Mouse (Mus musculus) gastrocnemius, adult 2 months (tissue): ENCODE results near the gene Rere. TPM values are rescaled to one million over a fixed set of nuclear protein-coding genes. Genes with fewer than 3 reads are reported as not detected.
A peak's percentile ranks its signal among the peaks of the same experiment; 100 is the strongest.
"Not testable (repeated sequence)": the region's sequence is repeated elsewhere in the genome, so short reads cannot be mapped to it uniquely, and the experiment has no call there.

ENCODE experiments used
- DNase-seq: peaks from one replicate; pipeline ENCODE4 v3.0.0; 2022
- H3K27ac ChIP-seq: fragments of 200-600 bp; 2 replicates; pipeline ENCODE4 v1.8.1; 2022; ENCODE audit warnings: mild to moderate bottlenecking
- H3K4me3 ChIP-seq: fragments of 200-600 bp; 2 replicates; pipeline ENCODE4 v1.8.1; 2022; ENCODE audit warnings: mild to moderate bottlenecking, moderate library complexity
- CTCF ChIP-seq: fragments of 200-600 bp; IDR thresholded peaks from 2 replicates; pipeline ENCODE4 v1.8.1; 2022; ENCODE audit warnings: antibody characterized with exemption, mild to moderate bottlenecking, moderate library complexity
- intact Hi-C: fragments of 180-260 bp; cut with DNase I; formaldehyde crosslinking; loops from one replicate; pipeline ENCODE4 v1.15.1; 2025
- total RNA-seq, 2 experiments: library from RNA; stranded (reverse); gene quantifications; 2 replicates each; pipeline ENCODE4 v1.2.3; 2021

Rere gene
- total RNA-seq, 2 experiments from 2014 or later: 71.3 to 95.7 TPM

GRCm38 (mm10) chr4:150258388-150258787 is 23.1 kb upstream of the Rere start:
- no peak for DNase-seq
- no peak for TF ChIP-seq CTCF
- Histone ChIP-seq H3K4me3 (no peak overlapping the region), H3K27ac (no peak overlapping the region)
- intact Hi-C loops: no loop called here

DNA sequence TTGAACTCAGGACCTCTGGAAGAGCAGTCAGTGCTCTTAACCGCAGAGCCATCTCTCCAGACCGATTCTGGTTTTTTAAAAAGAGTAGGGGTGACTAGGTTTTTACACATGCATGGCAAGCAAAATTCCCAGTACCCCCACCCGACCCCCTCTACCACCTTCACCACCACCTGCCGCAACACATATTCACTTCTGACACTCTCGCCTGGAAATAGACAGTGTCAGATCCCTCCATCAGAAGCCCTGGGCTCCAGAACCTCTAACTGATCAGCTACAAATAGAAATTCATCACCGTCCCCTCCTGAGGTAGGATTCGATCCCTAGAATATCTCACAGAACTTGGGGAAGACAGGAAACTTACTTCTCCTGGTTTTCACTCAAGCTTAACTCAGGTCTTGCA is 21.9 kb upstream of the Rere start:
- Histone ChIP-seq H3K4me3 (no peak overlapping the region), H3K27ac (no peak overlapping the region)
- TF ChIP-seq CTCF: no peak
- intact Hi-C loops: no loop called here
- DNase-seq: no peak

- no peak for DNase-seq
- intact Hi-C loops: loop anchor here (5.0 kb wide), 1 partner anchor 77 kb away; no protein-coding TSS in a partner anchor
- no peak overlapping the region for H3K4me3 ChIP-seq
- TF ChIP-seq CTCF: no peak
- H3K27ac ChIP-seq: no peak overlapping the region
These were observed 21.3 kb upstream of the Rere start for GRCm38 (mm10) chr4:150260111-150260510.

DNA sequence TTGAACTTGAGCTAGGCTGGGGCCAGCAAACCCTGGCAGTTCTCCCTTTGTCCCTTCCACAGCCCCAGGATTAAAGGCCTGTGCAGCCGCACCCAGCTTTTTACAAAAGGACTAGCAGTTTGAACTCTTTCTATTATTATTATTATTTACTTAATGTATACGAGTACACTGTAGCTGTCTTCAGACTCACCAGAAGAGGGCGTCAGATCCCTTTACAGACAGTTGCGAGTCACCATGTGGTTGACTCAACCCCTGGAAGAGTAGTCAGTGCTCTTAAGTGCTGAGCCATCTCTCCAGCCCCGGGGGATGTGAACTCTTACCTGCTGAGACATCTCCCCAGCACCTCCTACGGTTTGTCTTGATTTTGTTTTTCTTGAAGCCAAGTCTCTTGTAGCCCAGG is 20.7 kb upstream of the Rere start:
- Histone ChIP-seq H3K4me3 (no peak overlapping the region), H3K27ac (no peak overlapping the region)
- TF ChIP-seq CTCF: peak; percentile 46
- intact Hi-C loops: loop anchor here (5.0 kb wide), 1 partner anchor 77 kb away; no protein-coding TSS in a partner anchor
- DNase-seq: no peak

- TF ChIP-seq CTCF: no peak
- no peak for DNase-seq
- intact Hi-C loops: loop anchor here (5.0 kb wide), 1 partner anchor 75 kb away; no protein-coding TSS in a partner anchor
- Histone ChIP-seq H3K4me3 (no peak overlapping the region), H3K27ac (no peak overlapping the region)
These were observed 19.1 kb upstream of the Rere start for GRCm38 (mm10) chr4:150262301-150262700.

DNA sequence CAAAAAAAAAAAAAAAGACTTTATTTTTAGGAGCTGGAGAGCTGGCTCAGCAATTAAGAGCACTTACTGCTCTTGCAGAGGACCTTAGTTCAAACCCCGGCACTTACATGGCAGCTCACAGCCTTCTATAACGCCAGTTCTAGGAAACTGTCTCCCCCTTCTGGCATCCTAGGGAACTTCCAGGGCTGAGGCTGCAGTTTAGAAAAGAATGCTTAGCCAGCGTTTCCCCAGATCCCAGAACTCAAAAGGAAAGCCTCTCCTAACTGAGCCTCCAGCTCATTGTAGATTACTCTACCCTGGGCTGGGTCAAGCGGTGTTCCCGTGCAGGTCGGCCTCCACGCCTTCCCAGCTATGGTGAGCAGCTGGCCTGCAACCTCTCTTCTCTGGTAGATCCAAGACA is 16.5 kb upstream of the Rere start:
- peak; percentile 58 for TF ChIP-seq CTCF
- peak; percentile 25 for DNase-seq
- H3K4me3 ChIP-seq: no peak overlapping the region
- intact Hi-C loops: loop anchor here (5.0 kb wide), 1 partner anchor 72 kb away; no protein-coding TSS in a partner anchor
- H3K27ac ChIP-seq: no peak overlapping the region

- Histone ChIP-seq H3K4me3 (no peak overlapping the region), H3K27ac (no peak overlapping the region)
- intact Hi-C loops: no loop called here
- TF ChIP-seq CTCF: no peak
- DNase-seq: peak; percentile 17
These were observed 16.0 kb upstream of the Rere start for GRCm38 (mm10) chr4:150265471-150265870.

DNA sequence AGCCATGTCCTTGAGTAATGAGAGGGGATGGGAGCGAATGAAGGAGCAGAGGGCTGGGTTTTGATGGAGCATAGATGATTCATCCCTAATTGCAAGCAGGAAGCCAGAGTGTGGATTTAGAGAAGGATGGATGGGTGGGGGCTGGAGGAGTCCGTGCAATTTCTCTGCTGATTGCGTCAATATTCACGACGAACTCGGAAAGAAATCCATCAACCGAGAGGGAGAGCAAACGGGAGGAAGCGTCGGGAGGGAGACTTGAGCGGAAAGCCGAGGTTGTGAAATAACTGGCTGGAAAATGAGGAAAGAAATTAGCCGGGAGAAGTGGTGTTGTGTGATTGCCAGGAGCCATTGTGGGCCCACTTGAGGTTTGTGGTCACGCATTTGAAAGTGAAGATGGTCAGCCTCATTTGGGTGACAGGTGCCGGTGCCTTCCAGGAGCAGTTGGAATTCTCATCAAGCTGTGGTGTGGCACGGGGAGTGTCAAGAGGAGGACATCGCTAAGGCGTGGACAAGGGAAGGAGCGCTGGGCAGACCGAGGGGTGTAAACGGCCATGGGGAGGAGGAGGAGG is 14.7 kb upstream of the Rere start:
- no peak for TF ChIP-seq CTCF
- peak; percentile 43 for DNase-seq
- Histone ChIP-seq H3K4me3 (no peak overlapping the region), H3K27ac (peak overlapping the region; percentile 48)
- intact Hi-C loops: no loop called here

DNA sequence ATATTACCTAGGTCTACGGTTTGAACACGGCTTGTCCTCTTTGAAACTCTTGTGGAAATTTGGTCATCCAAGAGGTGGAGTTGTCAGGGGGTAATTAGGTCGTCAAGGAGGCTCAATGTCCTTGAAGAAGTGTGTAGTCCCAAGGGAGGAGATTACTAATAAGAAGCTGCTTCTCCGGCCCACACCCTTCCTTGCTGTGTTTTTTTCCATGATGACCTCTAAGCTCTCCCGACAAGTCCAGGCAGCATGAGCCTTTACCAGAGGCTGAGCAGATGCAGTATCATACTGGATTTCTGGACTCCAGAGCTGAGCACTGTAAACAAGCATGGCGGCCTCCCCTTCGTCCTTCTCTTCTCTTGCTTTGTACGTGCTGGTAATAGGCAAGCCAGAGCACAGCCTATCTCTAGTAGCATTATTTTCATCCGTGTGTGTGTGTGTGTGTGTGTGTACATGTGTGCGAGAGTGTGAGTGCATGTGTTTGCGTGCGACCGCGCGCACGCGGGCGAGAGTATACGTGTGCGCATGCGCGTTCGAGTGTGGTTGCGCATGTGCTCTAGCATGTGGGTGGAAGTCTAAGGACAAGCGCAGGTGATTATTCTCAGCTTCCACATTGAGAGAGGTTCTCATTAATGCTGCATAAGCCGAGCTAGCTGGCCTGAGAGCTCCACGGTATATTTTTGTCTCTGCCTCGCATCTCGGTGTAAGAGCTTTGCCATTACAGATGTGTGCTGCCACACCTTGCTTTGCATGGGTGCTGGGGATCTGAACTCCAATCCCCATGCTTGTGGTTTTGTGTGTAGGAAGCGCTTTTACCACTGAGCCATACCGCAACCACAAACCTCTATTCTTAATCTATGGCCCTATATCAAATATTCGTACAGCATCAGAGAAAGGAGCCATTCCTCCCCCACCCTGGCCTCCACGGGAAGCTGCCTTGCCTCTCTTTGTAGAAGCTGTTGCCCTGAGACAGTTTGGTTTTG is 12.5 kb upstream of the Rere start:
- Histone ChIP-seq H3K4me3 (no peak overlapping the region), H3K27ac (0 out of 2 replicates have a peak overlapping the region, but pooled peaks have one; percentile 16)
- intact Hi-C loops: no loop called here
- no peak for TF ChIP-seq CTCF
- peak; percentile 11 for DNase-seq

DNA sequence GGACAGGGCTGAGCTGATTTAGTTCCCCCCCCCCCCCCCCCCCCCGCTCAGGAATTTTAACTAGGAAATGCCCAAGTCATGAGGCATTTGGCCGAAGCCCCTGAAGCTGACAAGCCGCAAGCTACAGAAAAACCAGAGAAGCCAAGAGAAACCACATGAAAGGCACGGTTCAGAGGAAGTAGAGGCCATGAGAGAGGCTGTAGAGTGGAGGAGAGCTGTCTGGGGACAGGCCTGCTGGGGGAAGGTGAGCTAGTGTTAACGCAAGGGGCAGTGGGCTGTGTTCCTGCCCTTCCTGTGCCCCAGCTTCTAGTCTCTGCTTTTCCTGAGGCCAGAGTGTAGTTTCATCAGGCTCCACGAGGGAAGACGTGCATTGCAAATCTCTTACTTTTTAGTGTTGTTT is 11.8 kb upstream of the Rere start:
- Histone ChIP-seq H3K27ac (no peak overlapping the region), H3K4me3 (no peak overlapping the region)
- peak; percentile 9 for DNase-seq
- intact Hi-C loops: no loop called here
- TF ChIP-seq CTCF: no peak

GRCm38 (mm10) chr4:150270718-150271117 is 10.7 kb upstream of the Rere start:
- H3K4me3 ChIP-seq, intact Hi-C loops, H3K27ac ChIP-seq, DNase-seq: not testable (repeated sequence)

GRCm38 (mm10) chr4:150272725-150273124 is 8.7 kb upstream of the Rere start:
- Histone ChIP-seq H3K4me3 (no peak overlapping the region), H3K27ac (peak overlapping the region; percentile 61)
- TF ChIP-seq CTCF: no peak
- intact Hi-C loops: no loop called here
- peak; percentile 34 for DNase-seq

DNA sequence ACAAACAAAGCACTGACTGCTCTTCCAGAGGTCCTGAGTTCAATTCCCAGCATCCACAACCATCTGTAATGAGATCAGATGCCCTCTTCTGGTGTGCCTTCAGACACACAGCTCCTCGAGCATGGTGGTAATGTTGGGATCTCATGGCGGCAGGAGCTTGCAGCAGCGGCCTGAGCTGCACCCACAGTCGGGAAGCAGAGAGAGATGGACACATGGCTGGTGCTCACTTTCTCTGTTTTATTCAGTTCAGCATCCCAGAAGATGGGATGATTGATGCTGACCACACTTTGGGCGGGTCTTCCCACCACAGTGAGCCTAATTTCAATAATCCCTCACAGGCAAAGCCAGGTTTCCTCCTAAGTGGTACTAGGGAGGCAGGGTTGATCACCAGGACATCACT is 5.9 kb upstream of the Rere start:
- no peak for DNase-seq
- intact Hi-C loops: no loop called here
- H3K27ac ChIP-seq: no peak overlapping the region
- no peak for TF ChIP-seq CTCF
- no peak overlapping the region for H3K4me3 ChIP-seq

GRCm38 (mm10) chr4:150279336-150279735 is 2.1 kb upstream of the Rere start:
- H3K4me3 ChIP-seq, intact Hi-C loops, H3K27ac ChIP-seq, DNase-seq: not testable (repeated sequence)
